Mouse (Mus musculus) erythroblast, adult 5-6 weeks (primary cell): ENCODE measurements around the gene Rbl1. TPM values are rescaled to one million over a fixed set of nuclear protein-coding genes. Genes with fewer than 3 reads are reported as not detected.

Experiments used
- ATAC-seq: replicated peaks from 2 replicates; pipeline ENCODE4 v1.8.0; 2016; ENCODE audit warnings: moderate number of reproducible peaks, mild to moderate bottlenecking, moderate TSS enrichment, inconsistent platforms; ENCODE audit not compliant: poor library complexity, low FRiP score, severe bottlenecking
- total RNA-seq, 2 experiments: library from RNA; stranded (forward) in 1 of 2; stranded (reverse) in 1 of 2; fragments of 150-400 nt in 1 of 2; fragments of 200-764, 138-1000 nt in 1 of 2; gene quantifications; 2 replicates each; pipeline versions ENCODE4 v1.2.3 to v1.2.4; 2015 to 2017; ENCODE audit warnings: low replicate concordance in 2 of 2

Gene Rbl1
- total RNA-seq, 2 experiments from 2014 or later: 31.5 to 40.8 TPM

DNA sequence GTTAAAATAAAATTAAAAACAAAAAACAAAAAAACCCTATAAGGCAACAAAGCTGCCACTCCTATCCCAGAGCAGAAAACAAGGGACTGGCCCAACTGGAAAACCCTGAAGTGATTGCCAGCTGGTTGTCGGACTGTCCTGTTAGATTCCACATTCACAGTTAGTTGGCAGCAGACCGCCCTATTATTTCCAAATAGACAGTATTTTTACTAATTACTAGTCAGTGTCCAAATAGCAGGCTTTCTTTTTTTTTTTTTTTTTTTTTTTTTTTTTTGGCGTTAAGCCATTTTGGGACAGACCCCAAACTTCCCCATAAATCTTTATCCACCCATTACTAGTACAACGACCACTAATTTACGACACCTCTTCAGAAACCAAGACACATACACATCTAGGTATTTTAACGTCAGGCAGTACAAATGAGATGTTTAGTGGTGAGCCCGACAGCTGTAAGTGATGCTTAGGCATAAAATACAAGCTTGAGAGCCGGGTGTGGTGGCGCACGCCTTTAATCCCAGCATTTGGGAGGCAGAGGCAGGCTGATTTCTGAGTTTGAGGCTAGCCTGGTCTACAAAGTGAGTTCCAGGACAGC lies 68.7 kb downstream of the Rbl1 start:
- no peak for ATAC-seq

DNA sequence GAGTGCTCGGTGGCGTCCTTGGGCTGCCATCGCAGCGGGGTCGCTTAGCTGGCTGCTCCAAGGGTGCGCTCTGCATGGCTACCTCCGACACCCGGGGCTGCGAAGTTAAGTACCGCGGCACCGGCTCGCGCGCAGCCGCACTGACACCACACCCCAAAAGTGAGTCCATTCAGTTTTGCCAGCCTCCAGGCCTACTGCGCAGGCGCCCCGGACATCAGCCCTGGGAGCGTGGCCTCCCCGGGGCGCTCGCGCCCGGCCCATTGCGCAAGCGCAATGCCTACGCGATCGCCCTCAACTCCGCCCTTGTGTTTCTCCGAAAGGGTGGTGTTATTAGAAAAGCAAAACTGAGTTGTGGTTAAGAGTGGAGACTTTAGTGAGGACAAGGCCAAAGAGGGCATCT lies 69.3 kb downstream of the Rbl1 start, which contains the start of gene Samhd1:
Gene Samhd1, minus strand, starts transcription at position 252 of the 400 bp plus-strand sequence.
- peak; percentile 91 for ATAC-seq

DNA sequence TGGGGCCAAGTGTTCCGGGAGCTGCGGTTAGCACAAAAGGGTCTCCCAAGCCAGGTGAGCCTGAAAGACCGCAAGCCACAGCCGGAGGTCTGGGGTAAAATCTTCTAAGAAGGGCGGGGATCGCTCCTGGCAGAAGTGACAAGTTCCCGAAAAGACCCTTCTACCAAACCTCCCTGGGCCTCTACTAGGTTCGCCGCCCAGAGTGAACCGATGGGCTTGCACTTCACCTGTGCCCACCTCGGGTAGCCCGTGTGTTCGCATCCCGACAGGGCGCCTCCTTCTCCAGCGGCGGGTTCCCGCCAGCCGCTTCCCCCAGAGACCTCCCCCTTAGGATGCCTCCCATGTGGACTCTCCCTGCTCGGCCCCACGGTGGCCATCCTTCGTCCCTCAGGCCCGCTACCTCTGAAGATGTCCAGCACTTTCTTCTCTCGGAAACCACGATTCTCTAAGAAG lies 69.8 kb downstream of the Rbl1 start:
- ATAC-seq: peak; percentile 47

DNA sequence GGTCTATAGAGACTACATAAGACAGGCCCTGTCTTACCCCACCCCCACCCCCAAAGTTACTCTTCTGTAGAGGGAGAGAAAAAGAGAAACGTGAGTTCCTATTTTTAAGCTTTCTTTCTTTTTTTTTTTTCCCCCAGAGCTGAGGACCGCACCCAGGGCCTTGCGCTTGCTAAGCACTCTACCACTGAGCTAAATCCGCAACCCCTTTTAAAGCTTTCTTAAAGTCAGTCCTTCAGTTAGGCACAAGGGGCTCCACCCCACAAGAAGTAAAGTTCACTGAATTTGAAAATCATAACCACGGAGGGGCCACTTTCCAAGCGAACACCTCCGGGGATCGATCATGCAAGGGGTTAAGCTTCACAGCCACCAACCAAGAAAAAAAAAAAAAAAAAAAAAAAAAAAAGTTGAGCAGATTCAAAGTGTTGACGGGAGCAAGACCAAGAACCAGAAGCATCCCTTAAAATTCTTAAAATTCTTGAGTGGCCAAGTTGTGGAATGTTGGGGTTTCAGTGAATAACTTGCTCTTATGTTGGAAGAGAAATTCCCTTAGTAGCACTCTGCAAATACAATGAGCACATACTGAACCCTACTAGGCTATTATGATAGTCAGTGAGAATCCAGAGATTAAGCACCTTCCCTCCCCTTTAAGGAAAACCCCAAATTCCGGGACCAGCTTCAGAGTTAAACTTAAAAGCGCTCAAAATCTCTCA lies 70.4 kb downstream of the Rbl1 start:
- no peak for ATAC-seq

DNA sequence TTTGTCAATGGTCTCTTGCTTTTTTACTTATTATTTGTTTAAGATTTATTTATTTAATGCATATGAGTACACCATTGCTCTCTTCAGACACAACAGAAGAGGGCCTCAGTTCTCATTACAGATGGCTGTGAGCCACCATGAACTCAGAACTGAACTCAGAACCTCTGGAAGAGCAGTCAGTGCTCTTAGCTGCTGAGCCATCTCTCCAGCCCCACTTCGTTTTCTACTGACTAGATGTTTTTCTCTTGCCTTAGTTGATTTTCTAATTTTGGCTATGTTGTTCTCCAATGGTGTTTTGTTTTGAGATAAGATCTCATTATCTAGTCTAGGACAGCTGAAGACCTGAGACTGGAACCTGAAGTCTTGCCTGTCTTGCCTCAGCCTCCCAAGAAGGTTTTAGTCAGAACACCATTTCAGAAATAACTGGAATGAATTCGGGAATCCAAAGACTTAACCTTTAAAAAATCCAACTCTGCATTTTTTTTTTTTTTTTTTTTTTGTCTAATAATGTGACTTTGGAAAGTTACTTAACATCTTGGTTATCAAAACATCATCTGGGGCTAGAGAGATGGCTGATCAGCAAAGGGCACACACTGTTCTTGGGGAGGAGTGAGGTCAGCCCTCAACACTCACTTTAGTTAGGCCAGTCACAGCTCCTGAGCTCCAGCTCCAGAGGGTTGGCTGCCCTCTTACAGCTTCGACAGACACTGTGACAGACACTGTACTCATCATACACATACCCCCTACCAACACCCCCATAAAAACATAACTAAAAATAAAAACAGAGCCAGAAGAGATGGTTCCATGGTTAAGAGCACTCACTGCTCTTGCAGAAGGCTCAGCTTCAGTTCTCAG lies 71.4 kb downstream of the Rbl1 start:
- ATAC-seq: no peak

DNA sequence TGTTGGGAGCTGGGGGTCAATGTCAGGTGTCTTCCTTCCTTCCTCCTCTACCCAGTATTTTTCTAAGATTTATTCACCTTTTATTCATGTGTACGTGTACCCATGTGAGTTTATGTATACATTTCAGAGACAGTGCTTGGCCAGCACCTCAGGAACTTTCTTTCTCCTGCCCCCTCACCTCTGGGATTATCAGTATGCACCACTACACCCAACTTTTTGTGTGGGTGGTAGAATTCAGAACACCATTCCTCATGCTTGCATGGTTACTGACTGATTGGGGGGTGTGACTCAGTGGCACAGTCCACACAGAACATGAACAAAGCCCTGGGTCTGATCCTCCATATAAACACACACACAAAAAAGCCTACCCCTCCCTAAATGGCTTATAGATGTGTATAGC lies 72.2 kb downstream of the Rbl1 start:
- ATAC-seq: no peak

DNA sequence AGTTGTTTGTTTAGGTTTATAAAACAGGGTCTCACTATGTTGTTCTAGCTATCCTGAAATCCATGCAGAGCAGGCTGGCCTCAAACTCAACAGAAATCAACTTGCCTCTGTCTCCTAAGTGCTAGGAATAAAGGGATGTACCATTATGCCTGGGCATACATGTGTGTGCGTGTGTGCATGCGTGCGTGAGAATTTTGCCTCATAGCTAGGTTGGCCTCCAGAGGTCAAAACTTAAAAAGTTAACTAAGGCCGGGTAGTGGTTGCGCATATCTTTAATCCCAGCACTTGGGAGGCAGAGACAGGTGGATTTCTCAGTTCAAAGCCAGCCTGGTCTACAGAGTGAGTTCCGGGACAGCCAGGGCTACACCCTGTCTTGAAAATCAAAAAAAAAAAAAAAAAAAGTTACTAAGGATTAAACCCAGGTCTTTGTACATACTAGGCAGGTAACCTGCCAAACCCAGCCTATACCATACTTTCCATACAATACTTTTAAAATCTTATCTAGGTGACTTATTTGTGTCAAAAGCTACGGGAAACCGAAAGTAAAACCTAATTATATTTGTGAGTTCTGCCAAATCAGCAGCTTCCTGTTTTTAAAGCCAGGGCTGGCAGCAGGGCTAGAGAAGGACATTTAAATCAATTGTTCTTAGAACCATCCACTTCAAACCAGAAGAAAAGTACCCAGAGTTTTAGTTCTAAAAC lies 73.4 kb downstream of the Rbl1 start:
- ATAC-seq: no peak

DNA sequence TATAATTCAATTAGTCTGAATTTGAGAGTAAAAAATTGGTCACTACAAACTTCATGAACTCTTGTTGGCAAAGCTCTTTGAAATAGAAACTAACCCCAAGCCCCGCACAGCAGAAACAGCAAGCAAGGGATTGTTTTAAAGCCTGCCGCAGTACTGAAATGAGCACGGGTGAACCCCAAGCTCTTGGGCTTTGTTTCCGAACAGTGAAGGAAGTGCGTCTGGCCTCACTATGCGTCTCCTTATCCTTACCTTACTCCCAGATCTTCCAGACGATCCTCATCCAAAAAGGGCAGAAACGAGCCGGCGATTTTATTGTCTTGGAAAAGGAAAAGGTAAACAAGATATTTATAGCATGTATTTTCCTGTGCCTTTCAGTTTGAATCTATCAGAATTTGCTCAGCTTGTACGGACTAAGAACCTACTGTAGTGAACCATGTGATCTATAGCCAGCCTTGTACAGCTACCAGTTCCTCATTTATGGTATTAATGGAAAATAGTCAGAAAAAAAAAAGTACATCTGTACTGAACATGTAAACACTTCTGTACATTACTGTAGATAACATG lies 74.7 kb downstream of the Rbl1 start:
- ATAC-seq: 0 out of 2 replicates have a peak, but pooled peaks have one; percentile 27

DNA sequence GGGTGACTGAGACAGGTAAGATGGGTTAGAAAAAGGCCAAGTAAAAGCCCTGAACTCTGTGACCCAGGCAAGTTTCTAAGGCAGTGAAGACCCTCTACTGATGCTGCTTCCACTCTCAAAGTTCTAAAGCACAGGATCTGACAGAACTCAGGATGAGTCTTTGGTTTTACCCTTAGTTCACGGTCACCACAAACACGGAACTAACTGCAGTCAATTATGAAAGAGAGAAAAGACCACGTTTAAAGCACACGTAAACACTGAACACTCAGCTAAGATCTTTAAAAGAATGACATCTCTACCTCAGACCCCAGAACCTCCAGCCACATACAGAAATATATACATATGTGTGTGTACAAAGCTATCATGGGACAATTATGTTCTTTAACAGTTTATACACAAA lies 75.2 kb downstream of the Rbl1 start:
- ATAC-seq: no peak

DNA sequence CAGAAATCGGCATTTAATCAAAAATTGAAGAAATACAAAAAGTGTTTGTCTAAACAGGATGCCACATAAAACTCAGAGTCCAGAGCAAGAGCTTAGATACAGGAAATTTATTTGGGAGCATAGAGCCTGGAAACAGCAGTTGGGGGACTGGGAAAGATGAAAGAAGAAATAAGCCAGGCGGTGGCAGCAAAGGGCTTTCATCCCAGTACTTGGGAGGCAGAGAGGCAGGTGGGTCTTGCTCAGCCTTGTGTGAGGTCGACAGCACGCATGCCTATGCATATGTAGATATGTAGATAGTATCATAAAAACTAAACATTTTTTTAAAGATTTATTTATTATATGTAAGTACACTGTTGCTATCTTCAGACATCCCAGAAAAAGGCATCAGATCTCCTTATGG lies 76.3 kb downstream of the Rbl1 start:
- no peak for ATAC-seq

DNA sequence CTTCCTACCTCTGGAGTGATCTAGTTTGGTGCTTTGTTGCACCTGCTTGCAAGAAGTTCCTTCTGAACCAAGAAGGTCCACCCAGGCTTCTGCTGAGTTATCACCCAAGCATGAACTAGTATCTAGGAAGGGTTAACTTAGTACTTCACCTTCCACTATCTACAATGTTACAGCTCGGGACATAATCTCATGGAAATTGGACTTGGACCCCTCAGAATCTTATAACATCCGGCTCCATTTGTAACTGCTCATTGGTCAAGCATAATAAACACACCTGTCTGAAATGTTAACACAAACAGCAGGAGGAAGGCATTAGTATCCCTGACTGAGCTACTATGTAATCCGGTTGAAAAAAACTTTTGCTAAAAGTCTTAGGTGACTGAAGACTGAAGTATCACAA lies 77.0 kb downstream of the Rbl1 start:
- ATAC-seq: no peak

DNA sequence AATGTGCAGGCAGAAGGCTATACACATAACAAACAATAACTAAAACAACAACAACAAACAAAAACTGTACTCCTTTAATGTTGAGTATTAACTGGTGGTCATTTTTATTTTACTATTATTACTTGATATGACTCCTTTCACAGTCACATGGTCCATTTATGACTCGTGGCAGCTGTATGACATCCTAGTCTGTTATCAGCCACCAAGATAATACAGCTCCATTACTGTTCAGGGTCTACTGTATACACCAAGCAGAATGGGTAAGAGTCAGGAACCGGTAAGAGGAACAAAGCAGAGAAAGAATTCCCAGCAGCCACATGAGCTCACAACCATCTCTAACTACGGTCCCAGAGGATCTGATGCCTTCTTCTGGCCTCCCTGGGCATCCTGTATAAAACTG lies 79.1 kb downstream of the Rbl1 start:
- ATAC-seq: no peak

DNA sequence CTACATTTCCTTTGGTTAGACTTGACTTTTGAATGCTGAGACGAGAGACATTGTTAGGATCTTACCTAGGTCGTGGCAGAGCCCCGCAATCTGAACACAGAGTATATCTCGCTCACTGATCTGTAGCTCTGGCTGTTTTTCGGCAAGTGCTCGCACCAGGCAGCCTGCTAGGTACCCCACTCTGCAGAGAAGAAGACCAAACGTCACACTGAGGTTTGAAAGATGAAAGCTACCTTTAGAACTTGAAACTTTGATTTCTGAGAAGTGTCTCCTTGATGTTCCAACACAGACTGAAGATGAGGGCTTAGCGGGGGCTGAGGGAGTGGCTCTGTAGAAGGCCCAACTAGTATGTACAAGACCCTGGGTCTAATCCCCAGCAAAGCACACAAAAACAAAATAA lies 82.6 kb downstream of the Rbl1 start:
- no peak for ATAC-seq

DNA sequence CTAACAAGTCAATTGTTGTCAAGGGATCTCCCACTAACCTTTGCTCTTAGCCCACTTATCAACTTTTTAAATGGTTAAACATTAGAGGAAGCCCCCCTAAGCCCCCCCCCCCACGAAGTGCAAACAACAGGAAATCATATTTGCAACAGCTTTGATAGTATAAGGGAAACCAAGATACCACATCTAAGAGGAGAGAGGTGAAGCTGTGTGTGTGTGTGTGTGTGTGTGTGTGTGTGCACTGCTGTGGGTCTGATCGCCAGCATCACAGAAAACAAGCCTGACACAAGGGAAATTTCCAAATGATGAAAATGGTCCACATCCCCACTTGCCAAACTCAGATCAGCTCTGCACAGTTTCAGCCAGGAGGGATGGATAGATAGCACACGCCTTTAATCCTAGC lies 85.3 kb downstream of the Rbl1 start:
- ATAC-seq: no peak

DNA sequence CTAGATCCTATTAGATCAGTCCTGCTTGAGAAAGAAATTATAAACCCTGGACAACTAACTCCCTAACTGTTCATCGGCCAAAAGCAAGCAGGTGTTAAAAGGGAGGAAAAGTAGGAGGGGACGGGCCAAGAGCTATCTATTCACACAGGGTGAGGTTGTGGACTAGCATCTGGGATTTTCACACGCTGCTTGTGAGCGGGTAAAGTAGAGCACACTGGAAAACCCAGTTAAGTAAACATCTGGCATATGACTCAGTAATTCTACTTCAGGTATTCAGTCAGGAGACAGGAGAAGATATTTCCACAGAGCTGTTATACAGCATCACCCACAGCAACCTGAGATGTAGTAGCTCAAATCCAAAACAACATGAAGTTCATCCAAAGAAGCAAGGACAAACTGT lies 85.8 kb downstream of the Rbl1 start:
- no peak for ATAC-seq

DNA sequence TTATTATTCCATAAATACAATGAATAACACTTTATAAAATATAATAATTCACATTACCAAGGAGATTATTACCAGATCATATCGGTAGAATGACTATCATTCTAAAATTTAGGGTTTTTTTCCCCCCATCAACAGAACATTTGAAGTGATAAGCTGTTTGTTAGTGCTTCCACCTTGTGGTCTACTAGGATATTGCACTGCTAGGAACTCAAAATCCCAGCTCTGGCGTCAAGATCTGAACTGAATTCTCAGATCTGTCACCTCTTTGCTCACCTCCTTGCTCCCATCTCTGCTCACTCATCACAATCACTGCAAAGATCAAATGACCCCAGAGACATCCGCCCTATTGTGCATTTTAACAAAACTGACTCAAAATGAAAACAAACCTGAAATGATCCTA lies 87.4 kb downstream of the Rbl1 start:
- peak; percentile 82 for ATAC-seq

DNA sequence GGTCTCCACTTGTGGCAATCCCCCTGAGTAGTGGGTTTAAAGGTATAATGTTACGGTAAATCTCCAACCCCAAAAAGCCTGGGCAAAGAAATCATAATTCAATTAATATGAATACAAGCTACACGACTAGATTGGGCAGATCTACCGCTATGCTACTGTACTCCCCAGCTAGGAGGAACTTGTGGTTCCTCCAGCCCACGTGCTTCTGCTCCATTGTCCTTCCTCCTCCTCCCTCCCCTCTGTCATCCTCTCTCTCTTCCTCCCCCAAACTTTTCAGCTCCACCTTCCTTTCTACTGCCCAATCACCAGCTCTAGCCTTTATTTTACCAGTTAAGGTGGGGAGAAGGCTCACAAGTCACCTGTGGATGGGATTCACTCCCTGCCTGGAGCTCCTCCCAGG lies 96.1 kb downstream of the Rbl1 start:
- no peak for ATAC-seq

DNA sequence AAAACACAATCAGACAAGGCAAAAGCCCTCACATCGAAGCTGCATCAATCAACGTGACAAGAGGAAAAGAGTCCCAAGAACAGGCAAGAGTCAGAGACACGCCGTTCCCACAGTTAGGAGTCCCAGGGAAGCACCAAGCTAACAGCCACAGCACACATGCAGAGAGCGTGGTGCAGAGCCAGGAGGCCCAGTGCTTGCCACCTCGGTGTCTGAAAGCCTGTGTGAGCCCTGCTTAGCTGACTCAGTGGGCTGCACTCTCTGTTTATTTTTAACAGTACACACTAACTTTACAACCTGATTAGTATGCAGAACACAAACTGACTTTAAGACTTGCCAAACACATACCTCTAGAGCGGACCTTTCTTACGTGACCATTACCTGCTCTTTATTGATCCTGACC lies 99.9 kb downstream of the Rbl1 start:
- ATAC-seq: no peak

DNA sequence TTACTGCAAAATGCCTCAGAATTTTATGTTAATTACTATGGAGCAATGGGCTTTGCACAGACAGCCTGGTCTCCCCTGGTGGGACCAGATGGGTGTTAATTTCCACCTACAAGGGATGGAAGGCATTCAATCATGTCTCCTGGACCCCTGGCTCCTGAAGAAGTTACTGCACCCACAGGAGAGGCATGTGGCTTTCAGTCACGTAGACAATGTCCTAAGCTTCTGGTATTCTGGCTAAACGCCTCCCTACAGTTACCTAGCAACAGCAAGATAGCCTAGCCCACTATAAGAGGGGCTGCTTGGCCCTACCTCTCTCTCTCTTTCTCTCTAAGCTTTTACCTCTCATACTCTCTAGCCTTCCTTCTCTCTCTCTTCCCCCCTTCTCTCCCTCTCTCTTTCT lies 102.1 kb downstream of the Rbl1 start:
- ATAC-seq: no peak

DNA sequence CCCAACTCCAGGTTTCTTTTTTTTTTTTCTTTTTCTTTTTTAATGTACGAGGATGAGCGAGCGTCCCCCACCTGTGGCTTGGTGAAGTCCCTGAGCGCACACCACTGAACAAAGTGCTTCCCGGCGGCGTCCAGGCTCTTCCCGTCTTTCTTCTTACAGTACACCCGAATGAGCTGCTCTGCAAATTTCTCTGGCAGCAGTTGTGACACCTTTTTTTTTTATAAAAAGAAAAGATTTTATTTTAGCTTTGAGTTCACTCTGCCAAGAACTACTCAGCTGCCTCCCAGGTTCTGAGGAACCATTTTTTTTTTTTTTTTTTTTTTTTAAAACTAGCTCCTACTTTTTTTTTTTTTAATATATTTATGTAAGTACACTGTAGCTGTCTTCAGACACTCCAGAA lies 102.7 kb downstream of the Rbl1 start:
- no peak for ATAC-seq
